Mouse (Mus musculus) induced T-regulatory cell, adult 2 months (primary cell): Measurements from ENCODE around the gene Daam1.
"Not testable (repeated sequence)": the region's sequence is repeated elsewhere in the genome, so short reads cannot be mapped to it uniquely, and the experiment has no call there.

ENCODE experiments used
- DNase-seq: peaks from one replicate; pipeline ENCODE4 v3.0.0-alpha.2; 2012; ENCODE audit warnings: low read depth

The Daam1 gene

GRCm38 (mm10) chr12:71834041-71834440, 3.2 kb downstream of the Daam1 start:
- no peak for DNase-seq

- DNase-seq = no peak
Measured at GRCm38 (mm10) chr12:71835966-71836668, 5.2 kb downstream of the Daam1 start.

GRCm38 (mm10) chr12:71836776-71837175, 5.9 kb downstream of the Daam1 start:
- no peak for DNase-seq

- no peak for DNase-seq
Measured at GRCm38 (mm10) chr12:71837576-71837975, 6.7 kb downstream of the Daam1 start.

- DNase-seq = no peak
Measured at GRCm38 (mm10) chr12:71838230-71838629, 7.4 kb downstream of the Daam1 start.

GRCm38 (mm10) chr12:71839653-71840052, 8.8 kb downstream of the Daam1 start:
- no peak for DNase-seq

GRCm38 (mm10) chr12:71840430-71841186, 9.7 kb downstream of the Daam1 start:
- no peak for DNase-seq

- DNase-seq = no peak
Measured at GRCm38 (mm10) chr12:71842006-71842405, 11.1 kb downstream of the Daam1 start.

- no peak for DNase-seq
Measured at GRCm38 (mm10) chr12:71842588-71842987, 11.7 kb downstream of the Daam1 start.

- DNase-seq = no peak
Measured at GRCm38 (mm10) chr12:71845486-71845885, 14.6 kb downstream of the Daam1 start.

GRCm38 (mm10) chr12:71846416-71846815, 15.5 kb downstream of the Daam1 start:
- not testable (repeated sequence) for DNase-seq

- not testable (repeated sequence) for DNase-seq
Measured at GRCm38 (mm10) chr12:71847024-71847423, 16.1 kb downstream of the Daam1 start.

- no peak for DNase-seq
Measured at GRCm38 (mm10) chr12:71847617-71848016, 16.7 kb downstream of the Daam1 start.

- no peak for DNase-seq
Measured at GRCm38 (mm10) chr12:71848037-71848776, 17.3 kb downstream of the Daam1 start.

- no peak for DNase-seq
Measured at GRCm38 (mm10) chr12:71849051-71849450, 18.2 kb downstream of the Daam1 start.

GRCm38 (mm10) chr12:71850135-71850534, 19.3 kb downstream of the Daam1 start:
- no peak for DNase-seq

- DNase-seq = no peak
Measured at GRCm38 (mm10) chr12:71852678-71853077, 21.8 kb downstream of the Daam1 start.

- no peak for DNase-seq
Measured at GRCm38 (mm10) chr12:71853694-71854093, 22.8 kb downstream of the Daam1 start.

- DNase-seq = no peak
Measured at GRCm38 (mm10) chr12:71854191-71854590, 23.3 kb downstream of the Daam1 start.

GRCm38 (mm10) chr12:71855730-71856479, 25.0 kb downstream of the Daam1 start:
- DNase-seq = no peak

- DNase-seq = no peak
Measured at GRCm38 (mm10) chr12:71856480-71856754, 25.5 kb downstream of the Daam1 start.

- DNase-seq = no peak
Measured at GRCm38 (mm10) chr12:71859096-71859495, 28.2 kb downstream of the Daam1 start.
